Mouse (Mus musculus): Measurements from ENCODE around the gene Atp6v0b. TPM values are rescaled to one million over a fixed set of nuclear protein-coding genes. Genes with fewer than 3 reads are reported as not detected.
A peak's percentile ranks its signal among the peaks of the same experiment; 100 is the strongest.

Atp6v0b gene
- polyA plus RNA-seq, 1 experiment: 296 TPM

GRCm38 (mm10) chr4:117889471-117889870 lies 2.3 kb upstream of the Atp6v0b start:
- Histone ChIP-seq H3K4me3 (ENCODE audit: insufficient read depth, poor library complexity, severe bottlenecking) (no peak overlapping the region), H3K36me3 (ENCODE audit: control insufficient read depth, insufficient read depth) (peaks cover 17% of the 10 kb centered on the region), H3K27me3 (ENCODE audit: control insufficient read depth, insufficient read depth, insufficient read length) (no peaks in the 10 kb centered on the region), H3ac (ENCODE audit: control insufficient read depth, insufficient read length, low read depth) (no peak overlapping the region), H3K79me2 (ENCODE audit: control insufficient read depth, insufficient read depth) (peaks cover 39% of the 10 kb centered on the region), H3K79me3 (ENCODE audit: low read depth) (peaks cover 15% of the 10 kb centered on the region)
- TF ChIP-seq FOSL1 (IDR thresholded peaks at IDR 0.05; ENCODE audit: insufficient read depth, low read length, poor library complexity, severe bottlenecking): no peak
- TF ChIP-seq MYOD1 (IDR thresholded peaks at IDR 0.05; ENCODE audit: control insufficient read depth, insufficient read length, low read depth): no peak
- no peak for TF ChIP-seq MYOG (IDR thresholded peaks at IDR 0.05; ENCODE audit: control insufficient read depth, extremely low read depth, insufficient read length)
- TF ChIP-seq USF1 (IDR thresholded peaks at IDR 0.05; ENCODE audit: low read depth): no peak
- TF ChIP-seq MAX (IDR thresholded peaks at IDR 0.05): no peak
- no peak for TF ChIP-seq CTCF (IDR thresholded peaks at IDR 0.05; ENCODE audit: control insufficient read depth, insufficient read depth, insufficient read length)
- no peak for TF ChIP-seq CEBPB (IDR thresholded peaks at IDR 0.05; ENCODE audit: low read depth)

GRCm38 (mm10) chr4:117887920-117888319 lies 787 bp upstream of the Atp6v0b start:
- no peak for TF ChIP-seq MAX (IDR thresholded peaks at IDR 0.05)
- TF ChIP-seq MYOD1 (IDR thresholded peaks at IDR 0.05; ENCODE audit: control insufficient read depth, insufficient read length, low read depth): no peak
- no peak for TF ChIP-seq FOSL1 (IDR thresholded peaks at IDR 0.05; ENCODE audit: insufficient read depth, low read length, poor library complexity, severe bottlenecking)
- peaks cover 50% of the 10 kb centered on the region for H3K79me2 ChIP-seq (ENCODE audit: control insufficient read depth, insufficient read depth)
- H3K4me3 ChIP-seq (ENCODE audit: insufficient read depth, poor library complexity, severe bottlenecking): no peak overlapping the region
- H3K79me3 ChIP-seq (ENCODE audit: low read depth): peaks cover 15% of the 10 kb centered on the region
- H3K36me3 ChIP-seq (ENCODE audit: control insufficient read depth, insufficient read depth): peaks cover 7% of the 10 kb centered on the region
- no peaks in the 10 kb centered on the region for H3K27me3 ChIP-seq (ENCODE audit: control insufficient read depth, insufficient read depth, insufficient read length)
- H3ac ChIP-seq (ENCODE audit: control insufficient read depth, insufficient read length, low read depth): no peak overlapping the region

- Histone ChIP-seq H3K79me3 (ENCODE audit: low read depth) (peaks cover 17% of the 10 kb centered on the region), H3K27me3 (ENCODE audit: control insufficient read depth, insufficient read depth, insufficient read length) (no peaks in the 10 kb centered on the region), H3K36me3 (ENCODE audit: control insufficient read depth, insufficient read depth) (peaks cover 7% of the 10 kb centered on the region), H3K79me2 (ENCODE audit: control insufficient read depth, insufficient read depth) (peaks cover 58% of the 10 kb centered on the region), H3ac (ENCODE audit: control insufficient read depth, insufficient read length, low read depth) (peak overlapping the region; percentile 76), H3K4me3 (ENCODE audit: insufficient read depth, poor library complexity, severe bottlenecking) (peak overlapping the region; percentile 64)
- no peak for TF ChIP-seq MYOD1 (IDR thresholded peaks at IDR 0.05; ENCODE audit: control insufficient read depth, insufficient read length, low read depth)
- TF ChIP-seq FOSL1 (IDR thresholded peaks at IDR 0.05; ENCODE audit: insufficient read depth, low read length, poor library complexity, severe bottlenecking): no peak
- TF ChIP-seq CTCF (IDR thresholded peaks at IDR 0.05; ENCODE audit: control insufficient read depth, insufficient read depth, insufficient read length): no peak
- no peak for TF ChIP-seq USF1 (IDR thresholded peaks at IDR 0.05; ENCODE audit: low read depth)
- TF ChIP-seq CEBPB (IDR thresholded peaks at IDR 0.05; ENCODE audit: low read depth): no peak
- TF ChIP-seq MAX (IDR thresholded peaks at IDR 0.05): no peak
- TF ChIP-seq MYOG (IDR thresholded peaks at IDR 0.05; ENCODE audit: control insufficient read depth, extremely low read depth, insufficient read length): no peak
Measured at GRCm38 (mm10) chr4:117886644-117887043, 489 bp downstream of the Atp6v0b start.

DNA sequence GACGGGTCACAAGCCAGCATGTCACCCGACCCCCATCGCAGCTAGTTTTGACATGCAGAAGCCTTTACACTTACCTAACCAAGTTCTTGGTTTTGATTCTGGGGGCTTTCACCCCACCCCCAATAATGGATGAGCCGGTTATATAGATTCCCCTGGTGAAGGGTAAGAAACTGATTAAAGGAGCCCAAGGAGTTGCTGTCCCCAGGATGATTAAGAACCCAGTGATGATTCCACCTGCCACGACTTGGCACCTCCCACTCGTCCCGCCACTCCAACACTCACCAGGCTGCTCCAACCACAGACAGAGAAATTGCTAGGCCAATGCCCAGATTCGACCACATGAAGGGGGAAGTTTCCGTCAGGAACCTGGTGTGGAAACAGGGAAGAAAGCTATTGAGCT lies 1.1 kb downstream of the Atp6v0b start:
- Histone ChIP-seq H3K79me3 (ENCODE audit: low read depth) (peaks cover 16% of the 10 kb centered on the region), H3K4me3 (ENCODE audit: insufficient read depth, poor library complexity, severe bottlenecking) (peak overlapping the region; percentile 64), H3K79me2 (ENCODE audit: control insufficient read depth, insufficient read depth) (peaks cover 56% of the 10 kb centered on the region), H3ac (ENCODE audit: control insufficient read depth, insufficient read length, low read depth) (no peak overlapping the region), H3K36me3 (ENCODE audit: control insufficient read depth, insufficient read depth) (peaks cover 7% of the 10 kb centered on the region), H3K27me3 (ENCODE audit: control insufficient read depth, insufficient read depth, insufficient read length) (no peaks in the 10 kb centered on the region)
- no peak for TF ChIP-seq MYOD1 (IDR thresholded peaks at IDR 0.05; ENCODE audit: control insufficient read depth, insufficient read length, low read depth)
- TF ChIP-seq MYOG (IDR thresholded peaks at IDR 0.05; ENCODE audit: control insufficient read depth, extremely low read depth, insufficient read length): no peak
- no peak for TF ChIP-seq CTCF (IDR thresholded peaks at IDR 0.05; ENCODE audit: control insufficient read depth, insufficient read depth, insufficient read length)
- TF ChIP-seq USF1 (IDR thresholded peaks at IDR 0.05; ENCODE audit: low read depth): no peak
- TF ChIP-seq CEBPB (IDR thresholded peaks at IDR 0.05; ENCODE audit: low read depth): no peak

DNA sequence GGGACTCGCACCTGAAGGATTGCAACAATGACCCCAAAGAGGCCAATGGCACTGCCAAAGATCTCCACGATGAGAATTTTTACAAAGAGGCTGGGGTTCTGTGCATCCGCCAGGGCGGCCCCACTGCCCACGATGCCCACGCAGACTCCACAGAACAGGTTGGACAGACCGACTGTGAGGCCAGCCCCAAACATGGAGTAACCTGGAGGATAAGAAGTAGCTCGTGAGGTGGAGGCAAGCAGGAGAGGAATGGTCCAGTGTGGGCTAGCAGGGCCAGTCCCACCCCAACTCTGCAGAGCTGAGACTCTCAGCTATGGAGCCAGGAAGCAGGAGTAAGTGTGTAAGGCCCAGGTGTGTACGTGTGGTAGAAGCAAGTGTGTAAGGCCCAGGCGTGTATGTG lies 2.0 kb downstream of the Atp6v0b start:
- no peak overlapping the region for H3K4me3 ChIP-seq (ENCODE audit: insufficient read depth, poor library complexity, severe bottlenecking)
- no peaks in the 10 kb centered on the region for H3K27me3 ChIP-seq (ENCODE audit: control insufficient read depth, insufficient read depth, insufficient read length)
- no peak for TF ChIP-seq CEBPB (IDR thresholded peaks at IDR 0.05; ENCODE audit: low read depth)
- no peak for TF ChIP-seq CTCF (IDR thresholded peaks at IDR 0.05; ENCODE audit: control insufficient read depth, insufficient read depth, insufficient read length)
- no peak for TF ChIP-seq MYOG (IDR thresholded peaks at IDR 0.05; ENCODE audit: control insufficient read depth, extremely low read depth, insufficient read length)
- no peak for TF ChIP-seq USF1 (IDR thresholded peaks at IDR 0.05; ENCODE audit: low read depth)
- no peak for TF ChIP-seq MYOD1 (IDR thresholded peaks at IDR 0.05; ENCODE audit: control insufficient read depth, insufficient read length, low read depth)
- TF ChIP-seq FOSL1 (IDR thresholded peaks at IDR 0.05; ENCODE audit: insufficient read depth, low read length, poor library complexity, severe bottlenecking): no peak
- no peak for TF ChIP-seq MAX (IDR thresholded peaks at IDR 0.05)
- H3K79me3 ChIP-seq (ENCODE audit: low read depth): peaks cover 13% of the 10 kb centered on the region
- no peak overlapping the region for H3ac ChIP-seq (ENCODE audit: control insufficient read depth, insufficient read length, low read depth)
- peaks cover 7% of the 10 kb centered on the region for H3K36me3 ChIP-seq (ENCODE audit: control insufficient read depth, insufficient read depth)
- H3K79me2 ChIP-seq (ENCODE audit: control insufficient read depth, insufficient read depth): peaks cover 48% of the 10 kb centered on the region

DNA sequence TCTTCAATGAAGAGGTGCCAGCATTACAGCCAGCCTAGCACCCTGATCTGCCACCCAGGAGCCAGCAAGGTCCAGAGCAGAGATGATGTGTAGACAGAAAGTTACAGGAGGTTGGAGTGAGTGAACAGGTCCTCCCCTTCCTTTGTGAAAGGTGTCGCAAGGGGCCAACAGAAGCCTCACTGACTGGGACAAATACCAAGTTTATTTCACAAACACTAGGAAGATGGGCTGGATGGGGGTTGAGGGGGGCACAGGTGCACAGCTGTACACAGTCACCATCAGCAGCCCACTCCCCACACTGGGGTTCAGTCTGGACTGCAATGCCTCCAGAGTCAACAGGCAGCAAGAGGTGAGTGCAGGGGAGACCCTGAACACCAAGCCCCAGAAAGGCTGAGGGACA lies 3.0 kb downstream of the Atp6v0b start:
- Histone ChIP-seq H3K36me3 (ENCODE audit: control insufficient read depth, insufficient read depth) (peaks cover 9% of the 10 kb centered on the region), H3ac (ENCODE audit: control insufficient read depth, insufficient read length, low read depth) (no peak overlapping the region), H3K79me3 (ENCODE audit: low read depth) (peaks cover 13% of the 10 kb centered on the region), H3K79me2 (ENCODE audit: control insufficient read depth, insufficient read depth) (peaks cover 48% of the 10 kb centered on the region), H3K4me3 (ENCODE audit: insufficient read depth, poor library complexity, severe bottlenecking) (peak overlapping the region; percentile 55), H3K27me3 (ENCODE audit: control insufficient read depth, insufficient read depth, insufficient read length) (no peaks in the 10 kb centered on the region)
- TF ChIP-seq CEBPB (IDR thresholded peaks at IDR 0.05; ENCODE audit: low read depth): no peak
- no peak for TF ChIP-seq FOSL1 (IDR thresholded peaks at IDR 0.05; ENCODE audit: insufficient read depth, low read length, poor library complexity, severe bottlenecking)
- no peak for TF ChIP-seq CTCF (IDR thresholded peaks at IDR 0.05; ENCODE audit: control insufficient read depth, insufficient read depth, insufficient read length)
- no peak for TF ChIP-seq MYOG (IDR thresholded peaks at IDR 0.05; ENCODE audit: control insufficient read depth, extremely low read depth, insufficient read length)
- no peak for TF ChIP-seq USF1 (IDR thresholded peaks at IDR 0.05; ENCODE audit: low read depth)
- TF ChIP-seq MAX (IDR thresholded peaks at IDR 0.05): no peak
- no peak for TF ChIP-seq MYOD1 (IDR thresholded peaks at IDR 0.05; ENCODE audit: control insufficient read depth, insufficient read length, low read depth)
